Mouse (Mus musculus): ENCODE results near the gene Fbxw2. TPM values are rescaled to one million over a fixed set of nuclear protein-coding genes. Genes with fewer than 3 reads are reported as not detected.
"Not testable (repeated sequence)": the region's sequence is repeated elsewhere in the genome, so short reads cannot be mapped to it uniquely, and the experiment has no call there.

The Fbxw2 gene
- polyA plus RNA-seq, 1 experiment from 2014 or later = 79.0 TPM

- Histone ChIP-seq H3K27ac (replicated peaks) (no peak overlapping the region), H3K4me1 (no peaks in the 10 kb centered on the region), H3K4me3 (no peak overlapping the region), H3K36me3 (replicated peaks) (no peaks in the 10 kb centered on the region), H3K9me3 (peaks cover 4% of the 10 kb centered on the region; the same call in 1 of the 2 replicates), H3K27me3 (replicated peaks; ENCODE audit: low read depth, poor library complexity, severe bottlenecking) (no peaks in the 10 kb centered on the region)
- no peak for DNase-seq (ENCODE audit: low spot score)
- 63% methylated on average over 2 of the region's 2 CpGs for WGBS
Observed at GRCm38 (mm10) chr2:34762872-34763271, 63.2 kb downstream of the Fbxw2 start.

GRCm38 (mm10) chr2:34762174-34762573, 63.9 kb downstream of the Fbxw2 start:
- Histone ChIP-seq H3K4me1 (no peaks in the 10 kb centered on the region), H3K27me3 (replicated peaks; ENCODE audit: low read depth, poor library complexity, severe bottlenecking) (no peaks in the 10 kb centered on the region), H3K9me3 (peaks cover 2% of the 10 kb centered on the region; the same call in 1 of the 2 replicates), H3K4me3 (no peak overlapping the region), H3K27ac (replicated peaks) (no peak overlapping the region), H3K36me3 (replicated peaks) (no peaks in the 10 kb centered on the region)
- WGBS = 86% methylated on average over 2 of the region's 2 CpGs
- DNase-seq (ENCODE audit: low spot score) = no peak

DNA sequence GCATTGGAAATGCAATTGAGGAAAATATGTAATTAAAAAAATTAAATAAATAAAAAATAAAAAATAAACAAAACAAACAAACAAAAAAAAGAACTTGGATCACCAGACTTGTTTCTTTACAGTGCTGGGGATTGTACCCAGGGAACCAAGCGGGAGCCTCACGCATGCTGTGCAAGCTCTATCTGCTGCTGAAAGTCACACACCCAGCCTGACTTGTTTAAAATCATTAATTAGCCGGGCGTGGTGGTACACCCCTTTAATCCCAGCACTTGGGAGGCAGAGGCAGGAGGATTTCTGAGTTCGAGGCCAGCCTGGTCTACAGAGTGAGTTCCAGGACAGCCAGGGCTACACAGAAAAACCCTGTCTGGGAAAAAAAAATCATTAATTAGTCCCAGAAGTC, 64.8 kb downstream of the Fbxw2 start:
- WGBS = 89% methylated on average over 5 of the region's 5 CpGs

DNA sequence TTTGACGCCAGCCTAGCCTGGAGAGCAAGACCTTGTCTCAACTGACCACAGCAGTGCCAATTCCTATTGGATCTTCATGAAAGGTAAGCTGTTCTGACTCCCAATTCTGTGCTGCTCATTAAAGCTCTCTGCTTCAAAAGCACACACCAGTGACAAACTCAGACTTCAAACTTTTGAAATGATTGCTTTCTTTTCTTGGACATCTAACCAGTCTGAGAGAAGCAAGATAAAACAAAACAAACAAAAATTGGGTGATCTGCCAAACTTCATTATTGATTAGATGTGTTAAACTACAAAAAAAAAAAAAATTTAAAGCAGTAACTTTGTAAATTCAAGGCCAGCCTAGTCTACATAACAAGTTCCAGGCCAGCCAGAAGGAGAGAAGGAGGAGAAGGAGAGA, 68.8 kb downstream of the Fbxw2 start:
- 73% methylated on average over 1 of the region's 1 CpGs for WGBS
- H3K36me3 ChIP-seq (replicated peaks) = no peaks in the 10 kb centered on the region
- no peaks in the 10 kb centered on the region for H3K9me3 ChIP-seq
- no peak overlapping the region for H3K4me3 ChIP-seq
- peaks cover 16% of the 10 kb centered on the region for H3K4me1 ChIP-seq
- no peak for DNase-seq (ENCODE audit: low spot score)
- no peak overlapping the region for H3K27ac ChIP-seq (replicated peaks)
- no peaks in the 10 kb centered on the region for H3K27me3 ChIP-seq (replicated peaks; ENCODE audit: low read depth, poor library complexity, severe bottlenecking)

More for the DNA sequence above, 64.8 kb downstream of the Fbxw2 start:
- DNase-seq (ENCODE audit: low spot score); H3K27ac ChIP-seq (replicated peaks); H3K4me1 ChIP-seq; H3K9me3 ChIP-seq; H3K27me3 ChIP-seq (replicated peaks; ENCODE audit: low read depth, poor library complexity, severe bottlenecking); H3K36me3 ChIP-seq (replicated peaks); H3K4me3 ChIP-seq: not testable (repeated sequence)

GRCm38 (mm10) chr2:34754551-34755358, 71.4 kb downstream of the Fbxw2 start, which contains the start of gene Gapvd1:
TSS of gene Gapvd1 (minus strand) at chr2:34755232.
- WGBS = under 1% methylated on average over 14 of the region's 14 CpGs
- peak; percentile 65 for DNase-seq (ENCODE audit: low spot score)
- Histone ChIP-seq H3K4me3 (peak within 1 kb of the TSS; percentile 94), H3K27me3 (replicated peaks; ENCODE audit: low read depth, poor library complexity, severe bottlenecking) (no peaks in the 10 kb centered on the region), H3K4me1 (peaks cover 17% of the 10 kb centered on the region), H3K27ac (replicated peaks) (peak within 1 kb of the TSS; percentile 97), H3K9me3 (no peaks in the 10 kb centered on the region), H3K36me3 (replicated peaks) (no peaks in the 10 kb centered on the region)

Other genes with a start within 250 kb of the Fbxw2 start
- gene Gapvd1, start 71.1 kb downstream of the Fbxw2 start, polyA plus RNA-seq (2016; fragmentation: Nextera tagmentation; extraction: Ambion mirVana) = 80.6 and 87.1 TPM in 2 replicates
- gene Hspa5, start 54.3 kb downstream of the Fbxw2 start, polyA plus RNA-seq (2016; fragmentation: Nextera tagmentation; extraction: Ambion mirVana) = 908 and 968 TPM in 2 replicates
- 39.3 and 44.2 TPM in 2 replicates for gene Rabepk, start 26.4 kb downstream of the Fbxw2 start, polyA plus RNA-seq (2016; fragmentation: Nextera tagmentation; extraction: Ambion mirVana)
- 0.09 TPM in 1 of 2 replicates, not detected in the other for gene Gm34653, start 6.7 kb upstream of the Fbxw2 start, polyA plus RNA-seq (2016; fragmentation: Nextera tagmentation; extraction: Ambion mirVana)
- 0.09 TPM in 1 of 2 replicates, not detected in the other for gene Cutal, start 48.1 kb upstream of the Fbxw2 start, polyA plus RNA-seq (2016; fragmentation: Nextera tagmentation; extraction: Ambion mirVana)
- 127 and 133 TPM in 2 replicates for gene Psmd5, start 48.7 kb upstream of the Fbxw2 start, polyA plus RNA-seq (2016; fragmentation: Nextera tagmentation; extraction: Ambion mirVana)
- 1.1 and 1.8 TPM in 2 replicates for gene Phf19, start 87.7 kb upstream of the Fbxw2 start, polyA plus RNA-seq (2016; fragmentation: Nextera tagmentation; extraction: Ambion mirVana)
- gene Traf1, start 135.5 kb upstream of the Fbxw2 start, polyA plus RNA-seq (2016; fragmentation: Nextera tagmentation; extraction: Ambion mirVana) = 0.34 and 0.38 TPM in 2 replicates
- gene Hc, start 235.1 kb upstream of the Fbxw2 start, polyA plus RNA-seq (2016; fragmentation: Nextera tagmentation; extraction: Ambion mirVana) = 0.10 and 0.17 TPM in 2 replicates